Mouse (Mus musculus) testis, adult 2 months (tissue): ENCODE results near the gene Insc.

ENCODE experiments used
- CTCF ChIP-seq: fragments of 200-500 bp; IDR thresholded peaks from 2 replicates; pipeline ENCODE4 v1.5.1; 2012; ENCODE audit warnings: low read depth, mild to moderate bottlenecking, inconsistent platforms, low read length, moderate library complexity; ENCODE audit not compliant: control insufficient read depth, insufficient read depth, insufficient replicate concordance
- POLR2A ChIP-seq: fragments of 200-500 bp; IDR thresholded peaks from 2 replicates; pipeline ENCODE4 v1.6.1; 2012; ENCODE audit warnings: low read depth, mild to moderate bottlenecking, inconsistent platforms, low read length, moderate library complexity; ENCODE audit not compliant: control insufficient read depth

GRCm38 (mm10) chr7:114769041-114769440 is 25.5 kb downstream of the Insc start:
- TF ChIP-seq POLR2A (no peak), CTCF (no peak)
